Mouse (Mus musculus): Measurements from ENCODE around the gene Tmem175.

- TF ChIP-seq CTCF (IDR thresholded peaks at IDR 0.05; ENCODE audit: low read depth, low read length) (no peak), POLR2A (IDR thresholded peaks at IDR 0.05; ENCODE audit: extremely low read depth, insufficient read depth, low read length) (no peak)
Measured at GRCm38 (mm10) chr5:108648937-108649576, 19.5 kb downstream of the Tmem175 start.

Data from liver, adult 2 months (tissue).